Mouse (Mus musculus) midbrain, embryonic 11.5 days (tissue): ENCODE data around the gene Gm10647. TPM values are rescaled to one million over a fixed set of nuclear protein-coding genes. Genes with fewer than 3 reads are reported as not detected.
"Not testable (repeated sequence)": the region's sequence is repeated elsewhere in the genome, so short reads cannot be mapped to it uniquely, and the experiment has no call there.

Source experiments
- ATAC-seq: fragments of 200-750 bp; cut with Nextera tagmentation; 2 replicates; pipeline ENCODE4 v1.8.0; 2017; ENCODE audit warnings: moderate TSS enrichment, moderate library complexity; ENCODE audit not compliant: low FRiP score
- DNase-seq: peaks from one replicate; pipeline ENCODE4 v3.0.0; 2015; ENCODE audit warnings: low spot score; ENCODE audit errors: missing footprints
- H3K27ac ChIP-seq: fragments of 300-500 bp; sonication (generic); 2 replicates; pipeline ENCODE4 v1.5.1; 2014; ENCODE audit warnings: low read depth, low read length
- H3K27me3 ChIP-seq: fragments of 300-500 bp; sonication (generic); 2 replicates; pipeline ENCODE4 v1.6.1; 2014; ENCODE audit warnings: mild to moderate bottlenecking, low read length, moderate library complexity, mixed read lengths; ENCODE audit not compliant: control insufficient read depth, insufficient read depth
- H3K36me3 ChIP-seq: fragments of 300-500 bp; sonication (generic); 2 replicates; pipeline ENCODE4 v1.6.1; 2014; ENCODE audit warnings: mild to moderate bottlenecking, low read length, moderate library complexity, mixed read lengths; ENCODE audit not compliant: control insufficient read depth, insufficient read depth
- H3K4me1 ChIP-seq: fragments of 300-500 bp; sonication (generic); 2 replicates; pipeline ENCODE4 v1.6.1; 2014; ENCODE audit warnings: low read length; ENCODE audit not compliant: control insufficient read depth, insufficient read depth
- H3K4me2 ChIP-seq: fragments of 300-500 bp; sonication (generic); 2 replicates; pipeline ENCODE4 v1.6.1; 2014; ENCODE audit warnings: mild to moderate bottlenecking, moderate library complexity
- H3K4me3 ChIP-seq: fragments of 300-500 bp; sonication (generic); 2 replicates; pipeline ENCODE4 v1.5.1; 2014; ENCODE audit warnings: low read depth, low read length
- H3K9ac ChIP-seq: fragments of 300-500 bp; sonication (generic); 2 replicates; pipeline ENCODE4 v1.6.1; 2014; ENCODE audit warnings: low read length
- H3K9me3 ChIP-seq: fragments of 300-500 bp; sonication (generic); 2 replicates; pipeline ENCODE4 v1.6.1; 2016; ENCODE audit warnings: low read length; ENCODE audit not compliant: control insufficient read depth
- WGBS: fragments of 180-500 bp; shearing (Covaris S2); extraction: QIAGEN DNeasy Blood & Tissue Kit; methylation state at CpG from one replicate; pipeline ENCODE4 v1.1.7; 2014; 5-methylcytosine and 5-hydroxymethylcytosine counted together
- polyA plus RNA-seq: library from polyadenylated mRNA; unstranded; fragments of >200 nt; fragmentation: Nextera tagmentation; extraction: Ambion mirVana; gene quantifications from 2 replicates; pipeline ENCODE4 v1.2.1, GENCODE M21; 2014

Gene Gm10647
- polyA plus RNA-seq = 0.21 and 0.25 TPM in 2 replicates

DNA sequence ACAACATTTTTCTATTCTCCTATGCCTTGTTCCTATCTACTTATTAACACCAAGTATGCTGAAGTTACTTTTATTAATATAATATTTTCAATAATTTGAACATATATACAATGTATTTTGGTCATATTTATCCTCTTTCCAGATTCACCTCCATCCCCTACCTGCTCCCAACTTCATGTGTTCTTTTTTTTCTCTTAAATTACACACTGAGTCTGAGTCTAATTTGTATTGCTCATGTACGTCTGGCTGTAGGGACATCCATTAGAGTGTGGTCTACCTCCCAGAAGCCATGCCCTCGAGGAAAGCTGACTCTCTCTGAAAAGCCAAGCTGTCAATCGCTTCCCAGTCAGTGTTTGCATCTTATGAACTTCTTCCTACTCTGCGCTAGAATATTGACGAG, at the start of gene Gm10647:
Gene Gm10647 (plus strand): TSS at position 301 of the 400 bp plus-strand sequence.
- H3K9me3 ChIP-seq = no peaks in the 10 kb centered on the region
- H3K4me1 ChIP-seq = peaks cover 5% of the 10 kb centered on the region
- H3K27me3 ChIP-seq = no peaks in the 10 kb centered on the region
- H3K36me3 ChIP-seq = no peaks in the 10 kb centered on the region
- DNase-seq (no peak), ATAC-seq (no peak)
- H3K27ac ChIP-seq = no peak within 1 kb of the TSS
- peak within 1 kb of the TSS; percentile 88 for H3K4me2 ChIP-seq
- WGBS = 85% methylated on average over 5 of the region's 5 CpGs
- H3K4me3 ChIP-seq = peak within 1 kb of the TSS; percentile 61
- peak within 1 kb of the TSS; percentile 90 for H3K9ac ChIP-seq

DNA sequence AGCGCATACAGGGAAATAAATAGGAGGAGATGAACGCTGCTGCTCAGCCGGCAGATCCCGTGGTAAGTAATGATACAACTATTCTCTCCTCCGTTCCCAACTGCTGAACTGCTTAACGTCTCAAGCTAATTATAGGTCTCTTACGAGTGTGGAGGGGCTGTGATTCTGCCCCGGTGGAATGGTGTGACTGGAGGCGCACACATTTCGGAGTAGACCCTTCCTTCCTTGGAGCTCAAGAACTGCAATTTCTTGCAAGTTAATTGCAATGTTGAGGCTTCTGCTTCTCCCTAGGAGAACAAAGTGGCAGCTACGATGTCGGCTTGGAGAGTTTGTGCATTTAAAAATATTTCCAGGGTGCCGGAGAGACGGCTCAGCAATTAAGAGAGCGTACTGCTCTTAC, 48.4 kb upstream of the Gm10647 start:
- ATAC-seq (no peak), DNase-seq (no peak)
- Histone ChIP-seq H3K27me3 (no peaks in the 10 kb centered on the region), H3K4me3 (no peak overlapping the region), H3K36me3 (no peaks in the 10 kb centered on the region), H3K9me3 (no peaks in the 10 kb centered on the region), H3K9ac (no peak overlapping the region), H3K4me2 (no peak overlapping the region), H3K4me1 (no peaks in the 10 kb centered on the region), H3K27ac (no peak overlapping the region)
- WGBS = 89% methylated on average over 15 of the region's 15 CpGs

DNA sequence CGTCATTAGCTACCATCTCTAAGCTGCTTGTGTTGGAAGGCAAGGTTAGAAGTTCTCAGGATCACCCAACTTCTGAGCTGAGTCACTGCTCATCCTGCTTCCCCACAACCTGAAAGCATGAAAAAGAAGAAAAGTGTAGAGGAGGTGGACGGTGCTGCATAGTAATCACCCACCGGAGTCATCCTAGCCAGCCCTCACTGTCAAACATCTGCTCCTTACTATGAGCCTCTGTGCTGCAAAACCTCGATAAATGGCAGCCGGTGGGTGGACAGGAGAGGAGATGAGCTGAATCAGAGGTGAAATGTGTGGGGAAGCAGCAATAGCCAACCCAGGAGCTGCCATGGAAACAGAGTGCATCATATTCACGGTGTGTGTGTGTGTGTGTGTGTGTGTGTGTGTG, 44.0 kb upstream of the Gm10647 start:
- H3K9me3 ChIP-seq = no peaks in the 10 kb centered on the region
- no peak overlapping the region for H3K27ac ChIP-seq
- H3K27me3 ChIP-seq = no peaks in the 10 kb centered on the region
- no peak for DNase-seq
- H3K4me3 ChIP-seq = no peak overlapping the region
- no peaks in the 10 kb centered on the region for H3K4me1 ChIP-seq
- ATAC-seq = no peak
- no peak overlapping the region for H3K4me2 ChIP-seq
- WGBS = 85% methylated on average over 6 of the region's 6 CpGs
- H3K9ac ChIP-seq = no peak overlapping the region
- no peaks in the 10 kb centered on the region for H3K36me3 ChIP-seq

DNA sequence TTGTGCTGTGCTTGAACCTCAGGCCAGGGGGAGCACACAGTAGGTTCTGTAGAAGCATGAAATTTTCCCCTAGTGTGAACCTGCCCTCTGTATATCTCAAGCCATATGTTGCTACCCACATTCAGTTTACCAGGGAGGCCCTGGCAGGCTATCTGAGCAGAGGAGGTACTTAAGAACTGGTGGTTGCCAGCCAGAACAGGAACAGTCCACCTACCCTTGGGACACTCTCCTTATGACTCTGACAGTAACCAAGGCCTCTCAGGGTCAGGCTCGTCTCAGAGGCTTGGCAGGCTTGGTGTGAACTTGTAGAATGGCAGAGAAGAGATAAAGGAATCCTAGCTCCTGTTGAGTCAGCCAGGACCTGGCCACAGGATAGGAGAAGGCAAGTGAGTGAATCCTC, 35.8 kb upstream of the Gm10647 start:
- Histone ChIP-seq H3K4me3 (no peak overlapping the region), H3K4me1 (no peaks in the 10 kb centered on the region), H3K27me3 (no peaks in the 10 kb centered on the region), H3K9me3 (no peaks in the 10 kb centered on the region), H3K9ac (no peak overlapping the region), H3K4me2 (no peak overlapping the region), H3K27ac (no peak overlapping the region), H3K36me3 (no peaks in the 10 kb centered on the region)
- 70% methylated on average over 1 of the region's 1 CpGs for WGBS
- ATAC-seq (no peak), DNase-seq (no peak)

DNA sequence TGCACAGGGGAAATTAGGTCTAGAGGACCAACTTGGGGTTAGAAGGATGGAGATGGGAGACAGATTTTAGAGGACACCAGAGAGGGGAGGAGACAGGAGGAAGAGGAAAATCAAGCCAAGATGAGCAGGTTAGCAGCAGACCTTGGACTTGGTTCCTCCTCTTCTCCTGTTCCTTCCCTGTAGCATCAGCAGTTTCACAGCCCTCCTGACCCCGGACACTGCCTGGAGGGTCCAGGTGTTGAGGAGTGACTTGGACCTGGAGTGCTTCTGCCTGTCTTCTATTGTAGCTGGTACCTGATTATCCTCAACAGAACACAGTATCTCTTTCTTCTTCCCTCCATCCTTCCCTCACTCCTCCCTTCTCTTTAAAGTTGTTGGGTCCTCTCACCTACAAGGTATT, 28.1 kb upstream of the Gm10647 start:
- DNase-seq (no peak), ATAC-seq (no peak)
- Histone ChIP-seq H3K4me2 (no peak overlapping the region), H3K36me3 (no peaks in the 10 kb centered on the region), H3K4me1 (no peaks in the 10 kb centered on the region), H3K4me3 (no peak overlapping the region), H3K27me3 (no peaks in the 10 kb centered on the region), H3K9me3 (no peaks in the 10 kb centered on the region), H3K9ac (no peak overlapping the region), H3K27ac (no peak overlapping the region)
- 93% methylated on average over 1 of the region's 1 CpGs for WGBS

DNA sequence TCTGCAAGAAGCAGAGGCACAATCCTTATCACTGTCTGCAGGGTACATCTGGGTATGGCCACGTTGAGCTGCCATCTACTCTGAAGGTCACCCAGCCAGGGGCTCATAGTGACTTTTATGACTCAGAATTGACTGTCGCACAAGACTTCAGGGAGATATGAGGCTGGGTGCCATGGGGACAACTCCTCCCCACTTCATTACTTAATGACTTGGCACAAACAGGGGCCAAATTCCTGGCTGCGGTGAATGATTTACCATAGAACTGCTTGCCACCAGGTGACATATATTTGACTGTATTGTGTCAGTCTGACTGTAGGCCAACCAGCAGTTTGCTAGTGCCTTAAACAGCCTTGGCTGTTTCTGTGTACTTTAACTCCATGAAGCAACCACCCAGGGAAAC, 27.6 kb upstream of the Gm10647 start:
- Histone ChIP-seq H3K27me3 (no peaks in the 10 kb centered on the region), H3K4me1 (no peaks in the 10 kb centered on the region), H3K27ac (no peak overlapping the region), H3K9ac (no peak overlapping the region), H3K9me3 (no peaks in the 10 kb centered on the region), H3K4me3 (no peak overlapping the region), H3K36me3 (no peaks in the 10 kb centered on the region), H3K4me2 (no peak overlapping the region)
- DNase-seq = no peak
- no peak for ATAC-seq
- WGBS = 91% methylated on average over 3 of the region's 3 CpGs

DNA sequence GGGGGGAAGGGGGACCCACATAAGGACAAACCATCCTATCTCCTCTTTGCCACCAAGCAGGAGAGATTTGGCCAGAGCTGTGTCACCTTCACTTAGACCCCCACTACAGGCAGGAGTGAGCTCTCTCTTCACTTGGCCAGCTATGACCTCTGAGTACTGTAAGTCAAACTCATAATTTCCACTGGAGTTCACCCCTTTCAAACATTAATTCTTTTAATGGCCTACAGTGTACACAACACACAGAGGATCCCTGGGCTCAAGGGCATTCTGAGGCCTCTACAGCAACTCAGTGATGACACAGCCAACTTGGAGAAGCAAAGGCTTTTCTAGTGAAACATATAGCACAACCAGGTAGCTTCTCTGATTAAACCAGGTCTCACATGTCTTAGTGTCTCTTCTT, 26.1 kb upstream of the Gm10647 start:
- ATAC-seq = no peak
- no peak overlapping the region for H3K4me2 ChIP-seq
- H3K4me3 ChIP-seq = no peak overlapping the region
- no peak overlapping the region for H3K9ac ChIP-seq
- no peaks in the 10 kb centered on the region for H3K4me1 ChIP-seq
- H3K36me3 ChIP-seq = no peaks in the 10 kb centered on the region
- no peaks in the 10 kb centered on the region for H3K9me3 ChIP-seq
- no peaks in the 10 kb centered on the region for H3K27me3 ChIP-seq
- no peak overlapping the region for H3K27ac ChIP-seq
- no peak for DNase-seq

DNA sequence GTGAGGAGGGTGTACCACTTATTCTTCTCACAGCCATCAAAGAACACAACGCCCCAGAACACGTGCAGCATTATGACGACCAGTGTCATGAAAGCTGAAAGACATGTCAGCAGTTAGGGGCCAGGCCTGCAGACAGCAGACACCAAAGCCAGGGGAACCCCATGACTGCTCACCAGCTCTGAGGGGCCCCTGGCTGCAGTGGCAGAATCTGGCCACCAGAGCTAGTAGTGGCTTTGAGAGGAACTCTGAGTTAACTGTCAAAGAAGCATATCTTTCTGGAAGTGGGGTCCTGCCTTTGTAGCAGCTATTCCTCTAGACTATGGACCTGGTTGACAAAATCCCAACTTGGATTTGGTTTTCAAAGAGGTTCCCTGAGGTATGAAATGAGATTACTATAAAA, 12.3 kb upstream of the Gm10647 start:
- H3K4me3 ChIP-seq, H3K36me3 ChIP-seq, DNase-seq, ATAC-seq, H3K27me3 ChIP-seq, H3K9ac ChIP-seq, H3K9me3 ChIP-seq, H3K27ac ChIP-seq, H3K4me1 ChIP-seq, H3K4me2 ChIP-seq: not testable (repeated sequence)
- no CpG with 5 or more reads among the region's 3 CpGs for WGBS

DNA sequence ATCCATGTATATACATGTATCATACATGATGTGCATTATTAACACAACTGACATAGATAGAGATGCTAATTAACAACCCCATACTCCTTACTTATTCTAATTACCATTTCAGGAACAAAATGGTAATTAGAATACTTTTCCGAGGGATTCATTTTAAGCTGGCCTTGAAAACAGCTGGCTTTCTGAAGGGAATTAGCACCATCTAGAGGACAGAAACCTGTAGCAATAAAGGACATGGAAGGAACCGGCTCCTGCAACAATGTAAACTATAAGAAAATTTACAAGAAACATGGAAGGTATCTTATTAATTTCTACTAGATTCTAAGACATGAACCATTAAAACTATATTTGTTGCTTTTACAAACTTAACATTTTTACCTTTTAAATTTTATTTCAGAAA, 9.0 kb upstream of the Gm10647 start:
- Histone ChIP-seq H3K9me3 (no peaks in the 10 kb centered on the region), H3K27me3 (no peaks in the 10 kb centered on the region), H3K4me3 (no peak overlapping the region), H3K9ac (no peak overlapping the region), H3K4me1 (no peaks in the 10 kb centered on the region), H3K36me3 (0 out of 2 replicates have a peak, but pooled peaks cover 2% of the 10 kb centered on the region), H3K4me2 (no peak overlapping the region), H3K27ac (no peak overlapping the region)
- ATAC-seq (no peak), DNase-seq (peak; percentile 85)
- 16% methylated on average over 2 of the region's 2 CpGs for WGBS
